Mouse (Mus musculus): ENCODE data around the gene Wdr25.

- TF ChIP-seq POLR2A (IDR thresholded peaks at IDR 0.05; ENCODE audit: borderline replicate concordance, low read depth, low read length), result no peak
- TF ChIP-seq CTCF (IDR thresholded peaks at IDR 0.05; ENCODE audit: low read depth, low read length), result no peak
These were observed 130.3 kb downstream of the Wdr25 start for GRCm38 (mm10) chr12:109023780-109024179.

Data from bone marrow macrophage, adult 2 months (primary cell).